Mouse (Mus musculus): Measurements from ENCODE around the gene Fam216a.

The Fam216a gene

GRCm38 (mm10) chr5:122391178-122391785, 19.1 kb upstream of the Fam216a start:
- no peak for DNase-seq (ENCODE audit: low spot score in 2 of 2)

GRCm38 (mm10) chr5:122390671-122391070, 18.5 kb upstream of the Fam216a start:
- no peak for DNase-seq (ENCODE audit: low spot score in 2 of 2)

- no peak for DNase-seq (ENCODE audit: low spot score in 2 of 2)
Measured at GRCm38 (mm10) chr5:122390006-122390405, 17.8 kb upstream of the Fam216a start.

- DNase-seq (ENCODE audit: low spot score in 2 of 2) = peak; percentile 58 to 66
Measured at GRCm38 (mm10) chr5:122379374-122380155, 7.4 kb upstream of the Fam216a start.

- DNase-seq (ENCODE audit: low spot score in 2 of 2) = no peak
Measured at GRCm38 (mm10) chr5:122378171-122378570, 6.0 kb upstream of the Fam216a start.

GRCm38 (mm10) chr5:122377101-122377833, 5.1 kb upstream of the Fam216a start:
- no peak for DNase-seq (ENCODE audit: low spot score in 2 of 2)

- no peak for DNase-seq (ENCODE audit: low spot score in 2 of 2)
Measured at GRCm38 (mm10) chr5:122372878-122373277, 714 bp upstream of the Fam216a start.

- no peak for DNase-seq (ENCODE audit: low spot score in 2 of 2)
Measured at GRCm38 (mm10) chr5:122371591-122372191, 473 bp downstream of the Fam216a start, which contains the start of gene Gpn3. TSS of gene Gpn3 (plus strand) at chr5:122371876.

GRCm38 (mm10) chr5:122354492-122355067, 17.6 kb downstream of the Fam216a start:
- no peak for DNase-seq (ENCODE audit: low spot score in 2 of 2)

GRCm38 (mm10) chr5:122353807-122354491, 18.2 kb downstream of the Fam216a start, which contains the start of the genes Rad9b and Vps29:
TSS of gene Rad9b (minus strand) at chr5:122354233.
TSS of gene Vps29 (plus strand) at chr5:122354369.
- peak; percentile 97 to 99 for DNase-seq (ENCODE audit: low spot score in 2 of 2)

- no peak for DNase-seq (ENCODE audit: low spot score in 2 of 2)
Measured at GRCm38 (mm10) chr5:122345777-122346176, 26.4 kb downstream of the Fam216a start.

- DNase-seq (ENCODE audit: low spot score in 2 of 2) = peak; percentile 72 to 85
Measured at GRCm38 (mm10) chr5:122344260-122344659, 27.9 kb downstream of the Fam216a start.

- DNase-seq (ENCODE audit: low spot score in 2 of 2) = peak; percentile 51 to 63
Measured at GRCm38 (mm10) chr5:122343768-122344167, 28.4 kb downstream of the Fam216a start.

GRCm38 (mm10) chr5:122342874-122343273, 29.3 kb downstream of the Fam216a start:
- DNase-seq (ENCODE audit: low spot score in 2 of 2) = no peak

GRCm38 (mm10) chr5:122336554-122337294, 35.4 kb downstream of the Fam216a start:
- no peak for DNase-seq (ENCODE audit: low spot score in 2 of 2)

- DNase-seq (ENCODE audit: low spot score in 2 of 2) = no peak
Measured at GRCm38 (mm10) chr5:122334682-122335081, 37.5 kb downstream of the Fam216a start.

- DNase-seq (ENCODE audit: low spot score in 2 of 2) = no peak
Measured at GRCm38 (mm10) chr5:122330269-122330668, 41.9 kb downstream of the Fam216a start.

GRCm38 (mm10) chr5:122327283-122327682, 44.9 kb downstream of the Fam216a start:
- no peak for DNase-seq (ENCODE audit: low spot score in 2 of 2)

GRCm38 (mm10) chr5:122325477-122325876, 46.7 kb downstream of the Fam216a start:
- no peak for DNase-seq (ENCODE audit: low spot score in 2 of 2)
